Mouse (Mus musculus) brain, adult 2 months (tissue): ENCODE measurements around the gene Rbfox1.
A peak's percentile ranks its signal among the peaks of the same experiment; 100 is the strongest.

Source experiments
- DNase-seq: peaks from one replicate; pipeline ENCODE4 v3.0.0; 2011; ENCODE audit warnings: low read depth, low spot score

Gene Rbfox1

GRCm38 (mm10) chr16:6448250-6448649 lies 563.1 kb downstream of the Rbfox1 start:
- peak; percentile 69 for DNase-seq

- no peak for DNase-seq
Measured at GRCm38 (mm10) chr16:6455349-6455748, 570.2 kb downstream of the Rbfox1 start.

GRCm38 (mm10) chr16:6479094-6479590 lies 594.0 kb downstream of the Rbfox1 start:
- peak; percentile 57 for DNase-seq

GRCm38 (mm10) chr16:6479616-6480410 lies 594.7 kb downstream of the Rbfox1 start:
- peak; percentile 89 for DNase-seq

GRCm38 (mm10) chr16:6480411-6480728 lies 595.2 kb downstream of the Rbfox1 start:
- peak; percentile 91 for DNase-seq

- no peak for DNase-seq
Measured at GRCm38 (mm10) chr16:6483628-6484027, 598.5 kb downstream of the Rbfox1 start.

- peak; percentile 67 for DNase-seq
Measured at GRCm38 (mm10) chr16:6485631-6486030, 600.5 kb downstream of the Rbfox1 start.

- DNase-seq: peak; percentile 65
Measured at GRCm38 (mm10) chr16:6502219-6502618, 617.1 kb downstream of the Rbfox1 start.

GRCm38 (mm10) chr16:6503573-6504331 lies 618.6 kb downstream of the Rbfox1 start:
- DNase-seq: peak; percentile 87

- DNase-seq: peak; percentile 47
Measured at GRCm38 (mm10) chr16:6508924-6509323, 623.8 kb downstream of the Rbfox1 start.

- DNase-seq: peak; percentile 76
Measured at GRCm38 (mm10) chr16:6519474-6519873, 634.3 kb downstream of the Rbfox1 start.

GRCm38 (mm10) chr16:6525507-6526170 lies 640.5 kb downstream of the Rbfox1 start:
- DNase-seq: peak; percentile 82

GRCm38 (mm10) chr16:6531459-6531858 lies 646.3 kb downstream of the Rbfox1 start:
- DNase-seq: no peak

GRCm38 (mm10) chr16:6532077-6532995 lies 647.2 kb downstream of the Rbfox1 start:
- peak; percentile 76 for DNase-seq

GRCm38 (mm10) chr16:6555776-6556175 lies 670.6 kb downstream of the Rbfox1 start:
- DNase-seq: peak; percentile 68

GRCm38 (mm10) chr16:6557726-6558125 lies 672.6 kb downstream of the Rbfox1 start:
- peak; percentile 85 for DNase-seq

- DNase-seq: no peak
Measured at GRCm38 (mm10) chr16:6584700-6585099, 699.5 kb downstream of the Rbfox1 start.

- no peak for DNase-seq
Measured at GRCm38 (mm10) chr16:6585204-6585603, 700.0 kb downstream of the Rbfox1 start.

GRCm38 (mm10) chr16:6616526-6616925 lies 731.4 kb downstream of the Rbfox1 start:
- no peak for DNase-seq

GRCm38 (mm10) chr16:6640330-6640729 lies 755.2 kb downstream of the Rbfox1 start:
- peak; percentile 56 for DNase-seq

- DNase-seq: peak; percentile 60
Measured at GRCm38 (mm10) chr16:6646941-6647340, 761.8 kb downstream of the Rbfox1 start.
